Mouse (Mus musculus): ENCODE results near the gene Trmt1l. TPM values are rescaled to one million over a fixed set of nuclear protein-coding genes. Genes with fewer than 3 reads are reported as not detected.
"Not testable (repeated sequence)": the region's sequence is repeated elsewhere in the genome, so short reads cannot be mapped to it uniquely, and the experiment has no call there.

Gene Trmt1l
- 10 to 100 TPM; 12.0 to 12.3 TPM for total RNA-seq (2021)
- long read RNA-seq, experiment 1, transcript Trmt1l-201 (15 exons, 2,749 nt), result major isoform, 14 of 17 reads
- long read RNA-seq, experiment 1, partial matches to known transcripts, result 1 of 17 reads
- long read RNA-seq, experiment 1, other reads (novel, unspliced or antisense), result 2 of 17 reads
- long read RNA-seq, experiment 2, transcript Trmt1l-201 (15 exons, 2,749 nt), result major isoform, 16 of 17 reads
- long read RNA-seq, experiment 2, partial matches to known transcripts, result 0 of 17 reads
- long read RNA-seq, experiment 2, other reads (novel, unspliced or antisense), result 0 of 17 reads

GRCm38 (mm10) chr1:151428263-151429221, at the start of gene Trmt1l, which contains the start of gene Swt1:
TSS of gene Trmt1l (plus strand) at chr1:151428542.
TSS of gene Swt1 (minus strand) at chr1:151428455.
- peak; percentile 98 for DNase-seq
- intact Hi-C loops (cut with DNase I; ENCODE audit: low total_unique reads), result no loop called here

DNA sequence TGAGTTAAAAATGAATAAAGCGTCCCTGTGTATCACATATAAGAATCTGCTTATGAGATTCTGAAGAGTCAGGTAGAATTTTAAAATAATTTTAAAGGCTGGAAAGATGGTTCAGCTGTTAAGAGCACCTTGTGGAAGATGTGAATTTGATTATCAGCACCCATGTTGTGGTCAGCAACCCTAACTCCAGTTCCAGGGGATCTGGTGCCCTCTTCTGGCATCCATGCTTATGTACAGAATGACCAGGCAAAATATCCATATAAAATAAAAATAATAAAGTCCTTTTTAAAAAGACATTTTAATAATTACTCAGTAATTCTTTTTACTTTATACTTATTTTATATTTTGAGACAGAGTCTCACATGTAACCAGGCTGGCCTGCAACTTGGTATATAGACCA, 38.3 kb upstream of the Trmt1l start:
- DNase-seq, result no peak
- intact Hi-C loops (cut with DNase I; ENCODE audit: low total_unique reads), result no loop called here

DNA sequence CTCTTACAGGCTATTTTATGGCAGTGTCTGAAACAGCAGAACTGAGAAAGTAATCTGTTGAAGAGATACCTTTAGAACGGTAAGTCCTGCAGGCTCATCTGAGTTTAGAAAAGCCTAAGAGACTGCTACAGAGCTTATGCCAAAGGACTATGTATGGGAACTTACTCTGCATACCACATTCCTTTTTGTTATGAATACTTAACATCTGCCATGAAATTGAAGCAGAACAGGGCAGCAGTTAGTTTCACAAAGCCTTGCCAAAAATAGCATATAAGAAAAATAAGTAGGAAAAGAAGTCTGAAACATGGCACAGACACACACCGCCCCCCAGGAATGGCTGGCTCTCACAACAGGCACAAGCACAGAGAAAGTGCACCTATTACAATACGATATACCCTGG, 18.5 kb upstream of the Trmt1l start:
- intact Hi-C loops (cut with DNase I; ENCODE audit: low total_unique reads), result no loop called here
- DNase-seq, result no peak

- intact Hi-C loops (cut with DNase I; ENCODE audit: low total_unique reads), result no loop called here
- no peak for DNase-seq
These were observed 6.2 kb upstream of the Trmt1l start for GRCm38 (mm10) chr1:151422178-151422577.

DNA sequence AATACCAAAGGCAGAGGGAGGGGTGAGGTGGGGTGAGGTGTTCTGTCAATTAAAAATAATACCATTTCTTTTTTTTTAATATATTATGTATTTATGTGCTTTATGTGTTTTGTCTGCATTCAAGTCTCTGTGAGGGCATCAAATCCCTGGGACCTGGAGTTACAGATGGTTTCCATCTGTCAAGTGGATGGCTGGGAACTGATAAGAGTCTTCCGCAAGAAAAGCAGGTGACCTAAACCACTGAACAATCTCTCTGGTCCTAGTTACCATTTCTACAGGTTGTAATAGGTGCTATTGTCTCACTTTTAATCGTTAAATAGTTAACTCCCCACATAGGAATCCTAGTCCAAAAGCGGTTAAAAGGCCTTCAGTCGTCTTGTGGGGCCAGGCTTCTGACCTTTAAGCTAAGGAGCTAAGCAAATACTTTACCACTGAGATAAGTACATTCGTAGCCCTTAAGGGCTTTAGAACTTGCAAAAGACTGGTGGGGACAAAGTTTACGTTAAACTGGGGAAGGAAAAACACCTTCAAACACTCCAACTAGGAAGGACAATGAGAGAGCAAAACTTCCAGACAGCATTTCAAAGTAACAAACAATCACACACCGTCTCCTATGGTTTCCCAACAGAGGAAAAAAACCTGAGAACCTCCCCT, 1.3 kb upstream of the Trmt1l start:
- intact Hi-C loops (cut with DNase I; ENCODE audit: low total_unique reads), result no loop called here
- no peak for DNase-seq

DNA sequence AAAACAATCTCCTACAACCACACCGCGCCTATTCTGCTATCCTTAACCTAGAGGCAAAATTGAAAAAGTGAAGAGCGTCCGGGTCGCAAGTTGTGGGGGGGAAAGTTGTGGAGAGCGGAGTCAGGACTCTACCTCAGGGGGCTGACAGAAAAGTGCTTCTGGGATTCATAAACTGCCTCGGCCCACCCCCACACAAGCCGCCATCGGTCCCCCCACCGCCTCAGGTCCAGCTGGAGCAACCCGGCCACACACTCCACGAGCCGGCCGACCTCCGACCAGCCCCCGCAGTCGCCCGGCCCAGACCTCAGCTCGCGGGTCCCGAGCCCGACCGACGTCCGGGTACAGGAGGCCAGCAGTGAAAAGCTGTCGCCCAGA, 467 bp upstream of the Trmt1l start:
- intact Hi-C loops (cut with DNase I; ENCODE audit: low total_unique reads), result no loop called here
- DNase-seq, result no peak

DNA sequence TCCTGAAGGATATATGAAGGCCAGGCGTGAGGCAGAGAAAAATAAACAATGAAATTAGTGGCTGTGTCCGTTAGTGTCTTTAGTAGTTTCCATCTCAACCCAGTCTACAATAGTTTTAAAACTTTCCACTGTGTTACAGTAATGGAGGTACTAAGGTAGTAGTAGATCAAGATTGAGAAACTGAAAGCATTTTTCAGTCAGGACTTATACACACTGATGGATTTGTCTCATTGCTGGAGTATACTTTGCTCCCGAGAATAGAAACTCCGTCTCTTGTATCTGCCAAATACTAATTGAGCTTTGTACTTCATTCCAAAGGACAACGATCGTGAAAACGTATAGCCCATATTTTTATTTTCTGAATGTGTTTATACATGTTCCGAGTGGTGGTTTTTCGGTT, 974 bp downstream of the Trmt1l start:
- DNase-seq, result no peak
- intact Hi-C loops (cut with DNase I; ENCODE audit: low total_unique reads), result no loop called here

- intact Hi-C loops (cut with DNase I; ENCODE audit: low total_unique reads), result no loop called here
- no peak for DNase-seq
These were observed 7.1 kb downstream of the Trmt1l start for GRCm38 (mm10) chr1:151435431-151435830.

- intact Hi-C loops (cut with DNase I; ENCODE audit: low total_unique reads), result no loop called here
- no peak for DNase-seq
These were observed 21.5 kb downstream of the Trmt1l start for GRCm38 (mm10) chr1:151449866-151450265.

DNA sequence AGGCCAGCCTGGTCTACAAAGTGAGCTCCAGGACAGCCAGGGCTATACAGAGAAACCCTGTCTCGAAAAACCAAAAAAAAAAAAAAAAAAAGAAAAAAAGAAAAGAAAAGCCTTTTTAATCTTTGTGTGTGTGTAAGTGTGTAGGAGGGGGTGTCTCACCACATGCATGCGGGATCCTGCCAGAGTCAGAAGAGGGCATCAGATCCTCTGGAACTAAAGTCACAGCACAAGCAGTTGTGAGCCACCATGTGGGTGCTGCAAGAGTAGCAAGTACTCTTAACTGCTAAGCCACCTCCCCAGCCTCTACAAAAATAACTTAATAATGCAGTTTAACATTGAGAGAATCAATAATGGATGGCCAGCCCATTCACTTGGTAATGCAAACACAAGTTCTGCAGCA, 22.5 kb downstream of the Trmt1l start:
- intact Hi-C loops (cut with DNase I; ENCODE audit: low total_unique reads), result no loop called here
- DNase-seq, result no peak

- no peak for DNase-seq
- intact Hi-C loops (cut with DNase I; ENCODE audit: low total_unique reads), result no loop called here
These were observed 23.6 kb downstream of the Trmt1l start for GRCm38 (mm10) chr1:151451946-151452345.

- no peak for DNase-seq
- intact Hi-C loops (cut with DNase I; ENCODE audit: low total_unique reads), result no loop called here
These were observed 28.7 kb downstream of the Trmt1l start for GRCm38 (mm10) chr1:151457087-151457486.

DNA sequence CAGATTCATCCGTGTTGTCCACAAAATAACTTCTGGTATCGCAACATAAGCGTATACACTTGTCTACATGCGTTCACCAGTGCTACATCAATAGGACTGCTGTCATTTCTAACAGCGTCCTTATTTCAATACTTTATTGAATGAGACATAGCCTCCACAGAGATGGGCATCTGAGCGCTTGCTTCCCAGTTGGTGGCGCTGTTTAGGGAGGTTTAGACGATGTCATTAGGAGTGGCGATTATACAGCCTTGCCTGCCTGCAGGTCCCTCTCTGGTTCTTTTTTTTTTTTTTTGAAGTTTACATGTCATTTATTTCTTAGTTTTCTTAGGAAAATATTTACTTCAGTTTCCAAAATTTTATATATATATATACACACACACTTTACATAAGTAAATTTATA, 32.9 kb downstream of the Trmt1l start:
- DNase-seq, result no peak
- intact Hi-C loops (cut with DNase I; ENCODE audit: low total_unique reads), result no loop called here

DNA sequence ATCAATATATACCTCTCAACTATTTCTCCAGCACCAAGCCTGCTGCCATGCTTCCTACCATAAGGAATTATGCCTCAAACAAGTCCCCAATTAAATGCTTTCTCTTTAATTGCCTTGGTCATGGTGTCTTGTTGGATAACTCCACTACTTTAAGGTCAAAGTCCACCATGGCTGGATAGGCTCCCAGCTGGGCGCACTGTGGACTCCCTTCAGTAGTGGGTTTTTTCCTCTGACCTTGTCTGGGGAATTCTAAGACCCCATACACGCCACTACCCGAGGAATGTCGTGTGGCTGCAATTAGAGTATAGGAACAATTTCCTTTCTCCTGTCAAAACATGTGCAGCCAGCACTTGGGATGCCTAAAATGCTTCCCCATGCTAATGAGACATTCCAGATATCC, 36.6 kb downstream of the Trmt1l start:
- no peak for DNase-seq
- intact Hi-C loops (cut with DNase I; ENCODE audit: low total_unique reads), result no loop called here

- DNase-seq, result no peak
- intact Hi-C loops (cut with DNase I; ENCODE audit: low total_unique reads), result no loop called here
These were observed 38.2 kb downstream of the Trmt1l start for GRCm38 (mm10) chr1:151466571-151466970.

DNA sequence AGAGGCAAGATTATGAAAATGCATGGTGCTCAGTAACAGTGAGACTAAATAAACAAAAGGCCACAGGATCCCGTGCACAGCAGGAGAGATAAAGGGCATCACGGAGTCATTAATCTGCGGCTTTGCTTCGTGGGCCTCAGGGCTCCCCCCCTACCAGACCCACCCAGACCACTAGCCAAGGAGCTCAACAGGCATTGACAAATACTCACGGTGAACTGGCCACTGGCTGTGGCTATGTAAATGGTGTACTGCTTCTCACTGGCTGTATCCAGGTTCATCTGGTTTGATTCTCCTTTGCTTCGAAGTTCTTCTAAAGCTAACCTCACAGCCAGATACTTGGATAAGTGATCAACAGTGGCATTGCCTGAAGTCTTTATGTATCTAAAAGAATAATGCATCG, 43.1 kb downstream of the Trmt1l start:
- intact Hi-C loops (cut with DNase I; ENCODE audit: low total_unique reads), result no loop called here
- DNase-seq, result no peak

DNA sequence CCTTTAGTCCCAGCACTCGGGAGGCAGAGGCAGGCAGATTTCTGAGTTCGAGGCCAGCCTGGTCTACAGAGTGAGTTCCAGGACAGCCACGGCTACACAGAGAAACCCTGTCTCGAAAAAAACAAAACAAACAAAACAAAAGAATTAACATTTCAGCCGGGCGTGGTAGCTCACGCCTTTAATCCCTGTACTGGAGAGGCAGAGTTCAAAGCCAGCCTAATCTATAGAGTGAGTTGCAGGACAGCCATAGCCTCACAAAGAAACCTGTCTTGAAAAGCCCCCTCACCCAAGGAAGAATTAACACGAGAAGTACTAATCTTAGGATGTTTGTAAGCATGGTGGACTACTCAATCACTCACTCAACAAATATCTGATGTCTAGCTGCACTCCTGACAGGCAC, 44.0 kb downstream of the Trmt1l start:
- intact Hi-C loops (cut with DNase I; ENCODE audit: low total_unique reads); DNase-seq: not testable (repeated sequence)

- DNase-seq, result no peak
- intact Hi-C loops (cut with DNase I; ENCODE audit: low total_unique reads), result no loop called here
These were observed 54.2 kb downstream of the Trmt1l start for GRCm38 (mm10) chr1:151482497-151482896.

GRCm38 (mm10) chr1:151483568-151483967, 55.2 kb downstream of the Trmt1l start:
- intact Hi-C loops (cut with DNase I; ENCODE audit: low total_unique reads), result no loop called here
- no peak for DNase-seq

- intact Hi-C loops (cut with DNase I; ENCODE audit: low total_unique reads), result no loop called here
- DNase-seq, result no peak
These were observed 56.4 kb downstream of the Trmt1l start for GRCm38 (mm10) chr1:151484754-151485153.
